Mouse (Mus musculus): Measurements from ENCODE around the gene Sac3d1. TPM values are rescaled to one million over a fixed set of nuclear protein-coding genes. Genes with fewer than 3 reads are reported as not detected.
A peak's percentile ranks its signal among the peaks of the same experiment; 100 is the strongest.

Sac3d1 gene
- polyA plus RNA-seq, 1 experiment, result 13.7 TPM

DNA sequence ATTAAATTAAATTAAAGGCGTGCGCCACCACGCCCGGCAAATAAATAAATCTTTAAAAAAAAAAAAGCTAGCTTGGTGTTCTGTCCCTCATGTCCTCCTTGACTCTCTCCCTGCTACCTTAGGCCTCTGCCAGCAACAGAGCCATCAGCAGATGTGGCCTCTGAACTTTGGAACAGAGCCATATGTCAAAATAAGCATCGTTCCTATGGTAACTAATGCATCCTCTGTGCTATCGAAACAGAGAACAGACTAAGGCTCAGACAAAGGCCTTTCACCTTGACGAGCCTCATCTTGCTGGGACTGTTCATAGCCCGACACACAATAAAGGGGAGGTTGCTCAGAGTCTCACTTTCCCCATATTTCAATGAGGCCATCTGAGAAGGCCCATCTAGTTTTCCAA lies 4.9 kb upstream of the Sac3d1 start:
- Histone ChIP-seq H3K27ac (ENCODE audit: insufficient read depth, low read length) (no peak overlapping the region), H3K4me3 (ENCODE audit: insufficient read depth, low read length) (no peak overlapping the region), H3K4me1 (ENCODE audit: control insufficient read depth, insufficient read depth, low read length) (no peaks in the 10 kb centered on the region)
- no peak for TF ChIP-seq CTCF (IDR thresholded peaks at IDR 0.05; ENCODE audit: borderline replicate concordance, insufficient read depth, low read length)

DNA sequence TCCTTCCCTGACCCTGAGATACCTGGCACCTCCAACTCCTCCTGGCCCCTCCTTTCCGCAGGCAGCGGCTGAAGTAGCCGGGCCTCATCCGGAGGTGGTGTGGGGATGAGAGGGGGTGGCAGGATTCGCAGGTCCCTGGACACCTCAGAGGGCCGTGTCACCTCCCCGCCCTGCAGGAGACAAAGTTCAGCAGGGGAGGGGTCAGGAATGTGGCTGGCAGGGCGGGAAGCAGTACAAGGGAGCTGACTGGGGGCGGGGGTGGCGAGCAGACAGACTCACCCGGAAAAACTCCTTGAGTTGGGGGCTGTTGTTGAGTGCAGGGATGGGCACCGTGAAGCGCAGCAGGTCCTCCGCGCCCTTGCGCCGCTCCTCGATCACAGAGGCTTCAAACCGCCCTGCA lies 3.3 kb upstream of the Sac3d1 start:
- TF ChIP-seq CTCF (IDR thresholded peaks at IDR 0.05; ENCODE audit: borderline replicate concordance, insufficient read depth, low read length), result no peak
- Histone ChIP-seq H3K4me3 (ENCODE audit: insufficient read depth, low read length) (no peak overlapping the region), H3K27ac (ENCODE audit: insufficient read depth, low read length) (no peak overlapping the region), H3K4me1 (ENCODE audit: control insufficient read depth, insufficient read depth, low read length) (no peaks in the 10 kb centered on the region)

DNA sequence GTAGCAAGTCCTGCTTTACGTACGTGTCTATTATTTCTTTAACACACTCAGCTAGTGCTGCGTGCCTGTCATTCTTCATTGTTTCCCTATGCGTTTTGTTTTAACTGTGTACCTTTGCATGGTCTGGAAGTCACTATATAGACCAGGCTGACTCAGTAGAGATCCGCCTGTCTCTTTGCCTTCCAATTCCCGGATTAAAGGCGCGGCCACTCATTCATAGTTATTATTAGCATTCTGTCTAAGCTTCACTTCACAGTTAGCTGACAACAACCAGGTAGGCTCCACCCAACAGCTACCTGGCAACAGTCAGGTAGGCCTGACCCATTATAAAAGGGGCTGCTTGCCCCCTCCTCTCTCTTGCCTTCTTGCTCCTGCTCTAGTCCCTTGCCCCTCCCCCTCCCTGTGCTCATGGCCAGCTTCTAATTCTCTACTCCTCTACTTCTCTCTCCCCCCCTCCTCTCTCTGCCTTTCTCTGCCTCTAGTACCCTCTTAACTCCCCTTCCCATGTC lies 281 bp upstream of the Sac3d1 start:
- Histone ChIP-seq H3K4me3 (ENCODE audit: insufficient read depth, low read length) (peak overlapping the region; percentile 51), H3K4me1 (ENCODE audit: control insufficient read depth, insufficient read depth, low read length) (no peaks in the 10 kb centered on the region), H3K27ac (ENCODE audit: insufficient read depth, low read length) (peak overlapping the region; percentile 99)
- TF ChIP-seq CTCF (IDR thresholded peaks at IDR 0.05; ENCODE audit: borderline replicate concordance, insufficient read depth, low read length), result no peak
- TF ChIP-seq POLR2A (IDR thresholded peaks at IDR 0.05; ENCODE audit: low read depth, low read length), result peak; percentile 62; the same call in 1 of the 2 replicates

DNA sequence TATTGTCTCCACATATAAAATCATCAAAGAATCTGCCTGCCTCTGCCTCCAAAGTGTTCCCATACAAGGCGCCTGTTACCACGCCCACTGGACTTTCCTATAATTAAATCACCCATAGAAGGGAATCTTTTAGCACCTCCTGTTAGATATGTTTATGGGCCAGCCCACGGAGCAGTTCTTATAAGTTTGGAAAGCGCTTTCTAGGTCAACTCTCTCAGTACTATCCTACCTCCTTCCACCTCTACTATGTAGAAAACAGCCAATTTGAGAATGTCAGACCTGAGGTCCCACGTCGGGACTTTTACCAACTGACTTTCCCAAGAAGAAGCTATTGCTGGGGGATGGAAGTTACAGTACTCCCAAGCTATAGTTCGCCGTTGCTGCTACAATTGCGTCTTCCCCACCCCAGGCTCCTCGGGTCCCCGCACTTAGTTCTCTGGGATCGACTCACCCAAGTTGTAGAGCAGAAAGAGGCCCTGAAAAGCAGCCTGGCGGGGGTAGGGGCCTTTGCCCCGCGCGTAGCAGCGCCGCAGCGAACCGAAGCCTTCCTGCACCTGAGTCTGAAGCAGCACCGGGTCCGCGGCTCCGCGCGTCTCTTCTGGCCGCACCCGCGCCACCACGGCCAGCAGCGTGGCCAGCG lies 984 bp downstream of the Sac3d1 start:
- TF ChIP-seq POLR2A (IDR thresholded peaks at IDR 0.05; ENCODE audit: low read depth, low read length) (no peak), CTCF (IDR thresholded peaks at IDR 0.05; ENCODE audit: borderline replicate concordance, insufficient read depth, low read length) (no peak)
- Histone ChIP-seq H3K27ac (ENCODE audit: insufficient read depth, low read length) (peak overlapping the region; percentile 99), H3K4me3 (ENCODE audit: insufficient read depth, low read length) (peak overlapping the region; percentile 88), H3K4me1 (ENCODE audit: control insufficient read depth, insufficient read depth, low read length) (no peaks in the 10 kb centered on the region)

DNA sequence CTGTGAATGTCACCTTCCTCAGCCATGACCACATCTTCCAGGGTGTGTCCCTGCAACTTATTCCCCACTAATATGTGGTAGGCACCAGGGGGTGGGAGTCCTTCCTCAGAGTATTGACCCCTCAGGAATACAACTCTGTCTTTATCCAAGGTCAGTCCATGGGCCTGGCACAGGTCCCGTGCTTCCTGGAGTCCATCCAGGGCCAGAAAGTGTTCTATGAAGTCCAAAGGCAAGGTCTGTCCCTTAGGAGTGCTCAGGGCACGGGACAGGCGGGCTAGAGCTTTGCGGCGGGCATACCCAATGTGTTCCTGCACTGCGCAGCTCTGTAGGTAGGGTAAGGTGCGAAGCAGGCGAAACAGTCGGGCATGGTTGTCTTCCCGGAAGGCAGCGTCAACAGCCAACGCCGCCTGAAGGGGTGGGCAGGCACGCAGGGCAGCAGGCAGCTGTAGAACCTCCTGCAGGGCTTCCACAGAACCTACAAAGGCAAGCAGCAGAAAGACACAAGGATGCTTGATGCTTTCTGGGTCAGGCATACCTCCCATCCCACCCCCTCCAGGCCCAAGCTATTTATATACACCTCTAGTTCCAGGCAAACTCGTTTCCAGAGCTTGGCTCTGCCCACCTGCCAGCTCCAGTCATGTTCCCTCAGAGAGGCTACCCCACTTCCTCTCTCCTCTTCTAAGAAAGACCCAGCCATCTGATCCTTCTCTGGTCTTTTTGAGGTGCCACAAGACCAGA lies 2.2 kb downstream of the Sac3d1 start:
- H3K27ac ChIP-seq (ENCODE audit: insufficient read depth, low read length), result no peak overlapping the region
- no peaks in the 10 kb centered on the region for H3K4me1 ChIP-seq (ENCODE audit: control insufficient read depth, insufficient read depth, low read length)
- H3K4me3 ChIP-seq (ENCODE audit: insufficient read depth, low read length), result peak overlapping the region; percentile 88
- TF ChIP-seq POLR2A (IDR thresholded peaks at IDR 0.05; ENCODE audit: low read depth, low read length) (no peak), CTCF (IDR thresholded peaks at IDR 0.05; ENCODE audit: borderline replicate concordance, insufficient read depth, low read length) (no peak)

DNA sequence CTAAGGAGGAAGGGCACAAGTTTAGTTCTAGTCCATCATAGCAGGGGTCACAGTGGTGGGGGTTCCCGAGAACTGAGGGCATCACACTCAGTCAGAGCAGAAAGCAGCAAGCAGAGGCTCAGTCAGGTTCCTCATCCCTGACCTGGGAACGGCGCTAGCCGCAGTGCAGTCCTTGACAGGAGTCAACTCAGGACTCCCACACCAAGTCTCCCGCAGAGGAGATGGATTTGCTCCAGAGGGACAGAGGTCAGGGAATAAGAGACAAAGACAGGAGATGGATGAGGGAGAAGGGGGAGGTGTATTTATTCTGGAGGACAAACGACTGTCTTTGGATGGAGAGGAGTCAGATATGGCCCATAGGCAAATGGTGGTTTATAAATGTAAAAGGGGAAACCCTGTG lies 5.3 kb downstream of the Sac3d1 start:
- Histone ChIP-seq H3K4me1 (ENCODE audit: control insufficient read depth, insufficient read depth, low read length) (no peaks in the 10 kb centered on the region), H3K27ac (ENCODE audit: insufficient read depth, low read length) (no peak overlapping the region), H3K4me3 (ENCODE audit: insufficient read depth, low read length) (no peak overlapping the region)
- no peak for TF ChIP-seq CTCF (IDR thresholded peaks at IDR 0.05; ENCODE audit: borderline replicate concordance, insufficient read depth, low read length)
- TF ChIP-seq POLR2A (IDR thresholded peaks at IDR 0.05; ENCODE audit: low read depth, low read length), result no peak

DNA sequence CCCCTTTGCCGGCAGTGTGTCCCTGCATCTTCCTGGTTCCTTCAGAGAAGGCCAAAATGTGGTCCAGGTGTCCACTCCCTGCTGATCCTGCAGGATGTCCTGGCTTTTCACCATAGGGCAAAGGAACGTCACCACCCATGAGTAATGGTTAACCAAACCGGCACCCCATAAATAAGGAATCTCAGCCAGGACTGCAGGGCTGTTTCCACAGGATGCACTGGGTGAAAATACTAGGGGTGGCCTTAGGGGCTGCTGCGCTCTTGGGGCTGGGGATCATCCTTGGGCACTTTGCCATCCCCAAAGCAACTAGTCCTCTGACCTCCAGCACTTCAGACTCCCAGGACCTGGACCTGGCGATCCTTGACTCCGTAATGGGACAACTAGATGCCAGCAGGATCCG lies 12.9 kb downstream of the Sac3d1 start, which contains the start of gene Naaladl1:
Naaladl1 (plus strand) TSS at position 197 of the 400 bp plus-strand sequence.
- no peak for TF ChIP-seq CTCF (IDR thresholded peaks at IDR 0.05; ENCODE audit: borderline replicate concordance, insufficient read depth, low read length)
- no peak for TF ChIP-seq POLR2A (IDR thresholded peaks at IDR 0.05; ENCODE audit: low read depth, low read length)
- Histone ChIP-seq H3K27ac (ENCODE audit: insufficient read depth, low read length) (no peak within 1 kb of the TSS), H3K4me3 (ENCODE audit: insufficient read depth, low read length) (no peak within 1 kb of the TSS), H3K4me1 (ENCODE audit: control insufficient read depth, insufficient read depth, low read length) (no peaks in the 10 kb centered on the region)

DNA sequence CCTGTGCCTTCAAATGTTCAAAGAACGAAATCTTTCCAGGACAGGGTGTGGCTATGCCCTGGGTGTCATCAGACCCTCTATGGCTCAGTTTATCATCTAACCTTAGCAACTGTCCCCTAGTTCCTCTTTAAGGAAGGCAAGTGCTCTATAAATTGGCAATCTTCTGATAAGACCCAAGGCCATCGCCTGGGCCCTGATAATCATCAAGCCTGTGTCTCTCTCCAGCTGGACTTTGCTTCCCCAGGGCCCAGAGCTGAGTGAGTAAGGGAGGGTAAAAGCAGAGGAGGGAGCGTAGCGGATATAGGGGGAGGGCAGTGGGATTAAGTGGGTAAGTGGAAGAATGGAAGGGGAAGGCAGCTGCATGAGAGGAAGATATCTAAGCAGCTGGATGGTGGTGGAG lies 14.0 kb downstream of the Sac3d1 start:
- no peak overlapping the region for H3K27ac ChIP-seq (ENCODE audit: insufficient read depth, low read length)
- H3K4me3 ChIP-seq (ENCODE audit: insufficient read depth, low read length), result no peak overlapping the region
- H3K4me1 ChIP-seq (ENCODE audit: control insufficient read depth, insufficient read depth, low read length), result no peaks in the 10 kb centered on the region
- TF ChIP-seq POLR2A (IDR thresholded peaks at IDR 0.05; ENCODE audit: low read depth, low read length) (no peak), CTCF (IDR thresholded peaks at IDR 0.05; ENCODE audit: borderline replicate concordance, insufficient read depth, low read length) (no peak)

DNA sequence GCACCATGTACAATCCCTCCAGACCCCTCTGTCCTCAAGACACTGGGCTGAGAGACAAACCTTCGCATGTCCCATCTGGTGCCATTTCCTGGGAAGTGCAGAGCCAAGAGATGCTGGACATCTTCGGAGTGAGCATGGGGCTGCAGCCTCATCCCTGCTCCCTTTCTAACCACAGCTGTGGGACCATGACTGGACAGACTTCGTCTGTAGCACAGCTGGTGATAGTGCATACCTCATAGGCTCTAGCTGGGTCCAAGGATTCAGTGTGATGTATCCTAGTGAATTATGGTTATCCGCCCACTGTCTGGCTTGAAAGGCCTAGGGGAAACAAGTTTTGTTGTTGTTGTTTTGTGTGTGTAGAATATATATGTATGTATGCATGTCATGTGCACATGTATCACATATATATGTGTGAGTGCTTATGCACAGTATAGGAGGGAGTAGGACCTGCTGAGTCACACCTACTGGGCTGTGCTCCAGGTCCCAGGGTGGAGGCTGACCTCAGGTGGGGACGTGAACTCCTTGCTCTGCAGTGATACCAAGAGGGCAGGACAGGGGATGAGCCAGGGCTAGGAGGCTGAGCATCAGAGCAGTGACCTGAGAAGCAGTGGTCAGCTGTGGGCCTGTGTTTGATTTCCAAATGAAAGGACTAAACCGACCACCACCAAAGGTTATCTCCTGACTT lies 16.1 kb downstream of the Sac3d1 start:
- Histone ChIP-seq H3K4me1 (ENCODE audit: control insufficient read depth, insufficient read depth, low read length) (no peaks in the 10 kb centered on the region), H3K4me3 (ENCODE audit: insufficient read depth, low read length) (no peak overlapping the region), H3K27ac (ENCODE audit: insufficient read depth, low read length) (no peak overlapping the region)
- TF ChIP-seq CTCF (IDR thresholded peaks at IDR 0.05; ENCODE audit: borderline replicate concordance, insufficient read depth, low read length) (no peak), POLR2A (IDR thresholded peaks at IDR 0.05; ENCODE audit: low read depth, low read length) (no peak)

DNA sequence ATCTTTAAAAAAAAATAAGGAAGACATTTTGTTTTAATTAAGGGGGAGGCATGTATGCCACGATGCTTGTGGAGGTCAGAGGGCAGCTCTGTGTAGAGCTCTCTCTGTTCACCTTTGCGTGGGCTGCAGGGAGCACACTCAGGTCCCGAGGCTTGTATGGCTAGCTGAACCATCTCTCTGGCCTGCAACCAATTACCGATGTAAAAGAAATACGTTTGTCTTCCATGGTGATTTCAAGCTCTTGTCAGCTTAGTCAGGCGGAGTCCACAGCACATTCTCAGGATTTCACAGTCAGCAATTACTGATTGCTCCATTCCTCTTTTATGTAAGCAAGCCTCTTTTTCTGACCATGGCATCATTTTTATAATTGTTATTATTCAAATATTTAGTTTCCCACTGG lies 17.3 kb downstream of the Sac3d1 start:
- TF ChIP-seq POLR2A (IDR thresholded peaks at IDR 0.05; ENCODE audit: low read depth, low read length) (no peak), CTCF (IDR thresholded peaks at IDR 0.05; ENCODE audit: borderline replicate concordance, insufficient read depth, low read length) (no peak)
- Histone ChIP-seq H3K27ac (ENCODE audit: insufficient read depth, low read length) (no peak overlapping the region), H3K4me3 (ENCODE audit: insufficient read depth, low read length) (no peak overlapping the region), H3K4me1 (ENCODE audit: control insufficient read depth, insufficient read depth, low read length) (no peaks in the 10 kb centered on the region)

Measured in embryonic fibroblast, embryonic 13.5 days (primary cell).